Mouse (Mus musculus) 416B (cell line): ENCODE measurements around the gene Fga.

ENCODE experiments used
- DNase-seq: peaks from one replicate; pipeline ENCODE4 v3.0.0; 2011; ENCODE audit warnings: low read depth

Gene Fga

GRCm38 (mm10) chr3:83027546-83028251, 1.8 kb downstream of the Fga start:
- no peak for DNase-seq

GRCm38 (mm10) chr3:83030331-83030730, 4.5 kb downstream of the Fga start:
- no peak for DNase-seq

GRCm38 (mm10) chr3:83032746-83033308, 7.0 kb downstream of the Fga start:
- DNase-seq: no peak

- no peak for DNase-seq
These were observed 7.9 kb downstream of the Fga start for GRCm38 (mm10) chr3:83033801-83034200.

GRCm38 (mm10) chr3:83038865-83039264, 13.0 kb downstream of the Fga start:
- DNase-seq: no peak

- no peak for DNase-seq
These were observed 13.8 kb downstream of the Fga start for GRCm38 (mm10) chr3:83039666-83040065.

GRCm38 (mm10) chr3:83042451-83042850, 16.6 kb downstream of the Fga start:
- DNase-seq: no peak

- DNase-seq: no peak
These were observed 20.8 kb downstream of the Fga start for GRCm38 (mm10) chr3:83046649-83047048.

- no peak for DNase-seq
These were observed 23.8 kb downstream of the Fga start, which contains the start of gene Fgb for GRCm38 (mm10) chr3:83049680-83050079. Gene Fgb, minus strand, starts transcription at chr3:83049863.

- DNase-seq: no peak
These were observed 24.8 kb downstream of the Fga start for GRCm38 (mm10) chr3:83050661-83051060.

- DNase-seq: peak; percentile 16
These were observed 26.2 kb downstream of the Fga start for GRCm38 (mm10) chr3:83052102-83052501.

- no peak for DNase-seq
These were observed 27.2 kb downstream of the Fga start for GRCm38 (mm10) chr3:83053126-83053525.

GRCm38 (mm10) chr3:83053758-83054157, 27.9 kb downstream of the Fga start:
- DNase-seq: peak; percentile 83

GRCm38 (mm10) chr3:83054759-83055158, 28.9 kb downstream of the Fga start:
- DNase-seq: no peak

GRCm38 (mm10) chr3:83055281-83056038, 29.6 kb downstream of the Fga start, which contains the start of gene Plrg1:
Gene Plrg1, plus strand, starts transcription at chr3:83055522.
- peak; percentile 97 for DNase-seq

GRCm38 (mm10) chr3:83057046-83057445, 31.2 kb downstream of the Fga start:
- no peak for DNase-seq

- DNase-seq: no peak
These were observed 42.0 kb downstream of the Fga start for GRCm38 (mm10) chr3:83067920-83068319.

GRCm38 (mm10) chr3:83068869-83069268, 43.0 kb downstream of the Fga start:
- no peak for DNase-seq

GRCm38 (mm10) chr3:83070231-83070630, 44.4 kb downstream of the Fga start:
- DNase-seq: no peak

- no peak for DNase-seq
These were observed 50.7 kb downstream of the Fga start for GRCm38 (mm10) chr3:83076563-83076962.

GRCm38 (mm10) chr3:83080567-83081055, 54.7 kb downstream of the Fga start:
- DNase-seq: peak; percentile 89
